Mouse (Mus musculus) lung, embryonic 15.5 days (tissue): ENCODE data around the gene Angptl3. TPM values are rescaled to one million over a fixed set of nuclear protein-coding genes. Genes with fewer than 3 reads are reported as not detected.
A peak's percentile ranks its signal among the peaks of the same experiment; 100 is the strongest.

Experiments
- ATAC-seq: fragments of 200-750 bp; cut with Nextera tagmentation; 2 replicates; pipeline ENCODE4 v1.8.0; 2017; ENCODE audit warnings: moderate number of reproducible peaks, borderline replicate concordance; ENCODE audit not compliant: low FRiP score, low TSS enrichment; ENCODE audit errors: extremely low read depth
- H3K27ac ChIP-seq: fragments of 300-500 bp; sonication (generic); 2 replicates; pipeline ENCODE4 v1.5.1; 2015; ENCODE audit warnings: moderate library complexity, mild to moderate bottlenecking, inconsistent platforms
- H3K27me3 ChIP-seq: fragments of 300-500 bp; sonication (generic); 2 replicates; pipeline ENCODE4 v1.6.1; 2015; ENCODE audit warnings: inconsistent platforms
- H3K36me3 ChIP-seq: fragments of 300-500 bp; sonication (generic); 2 replicates; pipeline ENCODE4 v1.6.1; 2015; ENCODE audit warnings: inconsistent platforms
- H3K4me1 ChIP-seq: fragments of 300-500 bp; sonication (generic); 2 replicates; pipeline ENCODE4 v1.6.1; 2015; ENCODE audit warnings: inconsistent platforms
- H3K4me2 ChIP-seq: fragments of 300-500 bp; sonication (generic); 2 replicates; pipeline ENCODE4 v1.6.1; 2015; ENCODE audit warnings: inconsistent platforms, mild to moderate bottlenecking, moderate library complexity
- H3K4me3 ChIP-seq: fragments of 300-500 bp; sonication (generic); 2 replicates; pipeline ENCODE4 v1.5.1; 2015; ENCODE audit warnings: mild to moderate bottlenecking, inconsistent platforms
- H3K9ac ChIP-seq: fragments of 300-500 bp; sonication (generic); 2 replicates; pipeline ENCODE4 v1.6.1; 2015; ENCODE audit warnings: inconsistent platforms
- H3K9me3 ChIP-seq: fragments of 300-500 bp; sonication (generic); 2 replicates; pipeline ENCODE4 v1.6.1; 2016; ENCODE audit warnings: inconsistent platforms
- WGBS: fragments of 180-500 bp; shearing (Covaris S2); methylation state at CpG from one replicate; pipeline ENCODE4 v1.1.7; 2015; 5-methylcytosine and 5-hydroxymethylcytosine counted together
- polyA plus RNA-seq: library from polyadenylated mRNA; unstranded; fragments of >200 nt; fragmentation: Nextera tagmentation; extraction: Ambion mirVana; gene quantifications from 2 replicates; pipeline ENCODE4 v1.2.1, GENCODE M21; 2015

Angptl3 gene
- polyA plus RNA-seq, result 1.1 and 1.8 TPM in 2 replicates

DNA sequence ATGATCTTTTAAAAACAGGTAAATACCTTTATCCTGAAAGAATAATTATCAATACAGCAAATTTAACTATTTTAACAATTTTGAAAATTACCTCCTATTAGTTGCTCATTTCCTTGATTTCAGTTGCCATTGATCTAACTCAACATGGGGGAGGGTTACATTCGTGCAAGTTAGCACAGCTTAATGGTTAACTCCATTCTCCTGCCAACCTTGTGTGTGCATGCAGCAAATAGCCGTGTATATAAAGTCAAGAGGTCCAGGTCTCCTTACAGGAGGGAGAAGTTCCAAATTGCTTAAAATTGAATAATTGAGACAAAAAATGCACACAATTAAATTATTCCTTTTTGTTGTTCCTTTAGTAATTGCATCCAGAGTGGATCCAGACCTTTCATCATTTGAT lies at the start of gene Angptl3:
TSS of gene Angptl3 (plus strand) at position 269 of the 400 bp plus-strand sequence.
- ATAC-seq, result no peak
- 62% methylated on average over 2 of the region's 2 CpGs for WGBS
- H3K4me2 ChIP-seq, result no peak within 1 kb of the TSS

DNA sequence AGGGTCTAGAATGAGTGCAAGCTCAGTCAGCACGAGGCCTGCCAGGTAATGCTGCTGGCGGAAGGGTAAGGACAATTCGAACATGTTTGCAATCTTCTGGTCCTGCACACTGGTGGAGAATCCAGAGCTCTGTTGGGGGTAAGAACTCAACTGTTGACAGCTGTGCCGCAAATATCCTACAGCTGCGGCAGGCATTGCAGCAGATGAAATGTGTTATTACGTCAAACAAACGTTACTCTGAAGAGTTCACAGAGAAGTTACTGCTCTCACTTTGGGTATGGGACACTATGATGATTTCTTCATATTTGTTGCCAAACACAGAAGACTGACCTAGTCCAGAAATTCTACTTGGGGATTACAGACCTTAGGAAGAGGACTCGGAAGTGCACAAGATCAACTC lies 46.1 kb upstream of the Angptl3 start:
- H3K9ac ChIP-seq, result no peak overlapping the region
- H3K4me1 ChIP-seq, result no peaks in the 10 kb centered on the region
- WGBS, result 77% methylated on average over 8 of the region's 8 CpGs
- H3K27me3 ChIP-seq, result no peaks in the 10 kb centered on the region
- ATAC-seq, result no peak
- H3K4me3 ChIP-seq, result no peak overlapping the region
- no peak overlapping the region for H3K4me2 ChIP-seq
- H3K27ac ChIP-seq, result 0 out of 2 replicates have a peak overlapping the region, but pooled peaks have one; percentile 1
- peaks cover 32% of the 10 kb centered on the region for H3K36me3 ChIP-seq
- H3K9me3 ChIP-seq, result no peaks in the 10 kb centered on the region

More for the DNA sequence above, at the start of gene Angptl3:
- Histone ChIP-seq H3K4me3 (no peak within 1 kb of the TSS), H3K9ac (no peak within 1 kb of the TSS), H3K36me3 (no peaks in the 10 kb centered on the region), H3K4me1 (no peaks in the 10 kb centered on the region), H3K27ac (no peak within 1 kb of the TSS), H3K9me3 (no peaks in the 10 kb centered on the region), H3K27me3 (no peaks in the 10 kb centered on the region)

DNA sequence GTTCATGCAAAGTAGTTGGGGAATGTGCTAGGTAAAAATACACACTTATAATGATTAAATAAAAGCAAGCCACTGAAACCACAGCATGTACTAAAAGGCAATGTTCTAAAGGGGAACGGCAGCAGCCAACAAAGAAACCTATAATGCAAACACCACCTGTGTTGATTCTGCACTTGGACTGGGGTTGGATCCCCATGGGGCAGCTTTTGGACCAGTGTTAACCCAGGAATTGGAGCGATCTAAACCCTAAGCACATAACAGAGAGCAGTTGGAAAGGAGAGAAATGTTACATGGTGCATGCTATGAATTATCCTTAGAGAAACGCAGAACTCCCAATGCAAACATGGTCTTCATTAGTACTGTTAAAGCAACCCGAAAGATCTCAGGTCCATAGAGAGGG lies 37.3 kb upstream of the Angptl3 start:
- 76% methylated on average over 4 of the region's 4 CpGs for WGBS
- no peaks in the 10 kb centered on the region for H3K4me1 ChIP-seq
- peaks cover 19% of the 10 kb centered on the region for H3K36me3 ChIP-seq
- no peak overlapping the region for H3K4me3 ChIP-seq
- no peak overlapping the region for H3K9ac ChIP-seq
- no peaks in the 10 kb centered on the region for H3K27me3 ChIP-seq
- H3K27ac ChIP-seq, result no peak overlapping the region
- H3K9me3 ChIP-seq, result no peaks in the 10 kb centered on the region
- no peak for ATAC-seq
- H3K4me2 ChIP-seq, result no peak overlapping the region

DNA sequence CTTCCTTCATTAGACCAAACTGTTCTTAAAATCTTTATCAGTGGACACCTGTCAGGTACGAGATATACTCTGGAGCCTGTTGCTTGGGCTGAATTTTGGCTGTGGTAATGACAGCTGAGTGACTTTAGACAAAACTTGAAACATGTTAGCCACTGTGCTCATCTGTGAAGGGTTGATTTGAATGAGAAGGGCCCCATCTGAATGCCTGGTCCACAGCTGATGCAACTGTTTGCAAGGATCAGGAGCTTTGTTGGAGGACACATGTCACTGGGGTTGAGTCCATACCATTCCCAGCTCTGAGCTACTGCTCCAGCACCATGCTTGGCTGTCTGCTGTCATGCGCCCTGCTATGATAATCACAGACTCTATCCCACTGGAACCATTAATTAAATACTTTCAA lies 25.2 kb upstream of the Angptl3 start:
- no peak for ATAC-seq
- Histone ChIP-seq H3K9me3 (no peaks in the 10 kb centered on the region), H3K27ac (no peak overlapping the region), H3K4me2 (no peak overlapping the region), H3K4me1 (no peaks in the 10 kb centered on the region), H3K9ac (no peak overlapping the region), H3K4me3 (no peak overlapping the region), H3K27me3 (no peaks in the 10 kb centered on the region), H3K36me3 (peaks cover 30% of the 10 kb centered on the region)
- WGBS, result 95% methylated on average over 2 of the region's 2 CpGs

DNA sequence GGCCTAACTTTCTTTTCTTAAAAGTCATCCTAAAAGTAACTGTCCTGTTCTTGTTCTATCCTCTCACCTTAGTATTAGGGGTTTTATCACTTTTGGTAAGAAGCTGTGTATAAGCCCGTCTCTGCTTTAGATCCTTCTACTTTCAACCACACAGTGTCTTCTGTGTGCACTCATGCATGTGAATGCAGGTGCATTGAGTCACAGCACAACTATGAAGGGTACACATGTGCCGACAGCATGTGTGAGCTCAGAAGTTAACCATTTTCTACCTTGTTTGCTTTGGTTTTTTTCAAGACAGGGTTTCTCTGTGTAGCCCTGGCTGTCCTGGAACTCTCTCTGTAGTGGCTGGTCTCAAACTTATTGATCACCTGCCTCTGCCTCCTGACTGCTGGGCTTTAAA lies 24.4 kb upstream of the Angptl3 start:
- Histone ChIP-seq H3K4me2 (no peak overlapping the region), H3K9me3 (no peaks in the 10 kb centered on the region), H3K4me3 (no peak overlapping the region), H3K4me1 (no peaks in the 10 kb centered on the region), H3K9ac (no peak overlapping the region), H3K27me3 (no peaks in the 10 kb centered on the region), H3K36me3 (peaks cover 34% of the 10 kb centered on the region), H3K27ac (no peak overlapping the region)
- no peak for ATAC-seq
- 68% methylated on average over 2 of the region's 2 CpGs for WGBS

DNA sequence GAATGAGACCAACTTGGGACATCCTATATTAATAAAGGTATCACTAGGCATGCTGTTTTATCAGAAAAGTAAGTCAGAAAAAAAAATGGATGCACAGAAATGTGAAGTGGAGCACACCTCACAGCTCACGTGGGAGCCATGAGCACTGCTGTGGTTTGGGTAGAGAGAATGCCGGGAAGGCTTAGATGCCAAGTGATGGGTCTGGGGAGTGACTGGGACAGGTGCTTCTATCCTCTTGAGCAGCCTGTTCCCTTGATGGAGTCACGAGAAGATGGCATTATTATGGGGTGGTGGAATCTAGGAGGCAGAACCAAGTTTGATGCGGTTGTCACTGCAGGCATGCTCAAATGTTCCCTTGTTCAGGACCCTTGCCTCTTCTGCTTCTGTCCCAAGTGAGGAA lies 19.7 kb upstream of the Angptl3 start:
- Histone ChIP-seq H3K4me3 (no peak overlapping the region), H3K27ac (no peak overlapping the region), H3K36me3 (peaks cover 48% of the 10 kb centered on the region), H3K27me3 (no peaks in the 10 kb centered on the region), H3K9ac (no peak overlapping the region), H3K4me2 (no peak overlapping the region), H3K4me1 (no peaks in the 10 kb centered on the region), H3K9me3 (no peaks in the 10 kb centered on the region)
- WGBS, result 91% methylated on average over 4 of the region's 4 CpGs
- no peak for ATAC-seq

DNA sequence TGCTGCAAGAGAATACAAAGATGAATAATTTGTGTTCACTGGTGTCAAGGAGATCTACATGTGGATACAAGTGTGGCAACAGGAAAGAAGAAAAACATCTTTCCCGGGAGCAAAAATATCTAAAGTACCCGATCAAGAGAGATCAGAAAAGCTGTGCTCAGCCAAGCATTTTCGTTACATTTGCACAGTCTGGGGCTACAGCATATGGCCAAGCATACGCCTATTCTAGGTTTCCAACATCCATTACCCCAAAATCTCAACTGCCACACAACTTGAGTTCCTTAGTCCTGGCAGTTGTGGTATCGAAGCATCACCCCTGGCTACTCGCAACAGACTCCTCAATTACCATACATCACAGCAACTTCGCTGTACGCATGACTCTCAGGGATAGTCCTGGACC lies 8.5 kb upstream of the Angptl3 start:
- H3K4me3 ChIP-seq, result no peak overlapping the region
- no peak overlapping the region for H3K4me2 ChIP-seq
- peaks cover 4% of the 10 kb centered on the region; the same call in 1 of the 2 replicates for H3K36me3 ChIP-seq
- no peak for ATAC-seq
- WGBS, result 92% methylated on average over 8 of the region's 8 CpGs
- no peaks in the 10 kb centered on the region for H3K9me3 ChIP-seq
- no peak overlapping the region for H3K27ac ChIP-seq
- no peaks in the 10 kb centered on the region for H3K27me3 ChIP-seq
- H3K4me1 ChIP-seq, result no peaks in the 10 kb centered on the region
- no peak overlapping the region for H3K9ac ChIP-seq

DNA sequence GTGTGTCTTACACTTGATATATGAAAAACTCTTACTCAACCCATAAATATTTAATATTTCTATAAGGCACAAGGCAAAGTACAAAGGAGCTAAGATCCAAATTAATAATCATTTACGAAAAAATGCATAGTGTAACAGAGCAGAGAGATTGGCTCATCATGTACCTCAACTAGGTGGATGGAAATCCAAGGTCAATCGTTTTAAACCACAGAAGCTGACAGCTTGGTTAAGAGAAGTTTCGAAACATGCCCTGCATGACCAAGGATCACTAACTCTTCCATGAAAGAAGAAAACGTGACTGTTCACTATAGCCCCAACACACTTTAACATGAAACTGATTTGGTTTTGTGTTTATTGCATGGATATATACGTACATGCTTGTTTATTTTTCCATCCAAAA lies 2.4 kb upstream of the Angptl3 start:
- Histone ChIP-seq H3K4me3 (no peak overlapping the region), H3K4me1 (no peaks in the 10 kb centered on the region), H3K9me3 (no peaks in the 10 kb centered on the region), H3K36me3 (no peaks in the 10 kb centered on the region), H3K9ac (no peak overlapping the region), H3K27me3 (no peaks in the 10 kb centered on the region), H3K27ac (no peak overlapping the region), H3K4me2 (no peak overlapping the region)
- no peak for ATAC-seq
- WGBS, result 69% methylated on average over 5 of the region's 5 CpGs

DNA sequence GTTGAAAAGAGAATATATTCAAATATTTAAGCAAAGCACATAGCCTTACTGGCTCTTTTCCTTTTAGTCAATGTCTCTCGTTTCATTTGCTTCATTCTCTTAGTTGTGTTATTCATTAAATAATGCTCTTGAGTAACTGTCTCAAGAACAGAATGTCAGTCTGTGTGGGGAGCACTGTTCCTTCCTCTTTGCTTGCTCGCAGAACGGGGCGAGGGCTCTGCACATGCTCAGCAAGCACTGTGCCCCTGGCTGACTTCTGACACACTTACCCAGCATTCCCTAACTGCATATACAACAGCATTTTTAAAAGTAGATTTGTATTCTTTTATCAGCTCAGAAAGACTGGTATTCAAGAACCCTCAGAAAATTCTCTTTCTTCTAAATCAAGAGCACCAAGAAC lies 2.2 kb downstream of the Angptl3 start:
- Histone ChIP-seq H3K9me3 (no peaks in the 10 kb centered on the region), H3K4me3 (no peak overlapping the region), H3K4me2 (no peak overlapping the region), H3K4me1 (no peaks in the 10 kb centered on the region), H3K27ac (no peak overlapping the region), H3K9ac (no peak overlapping the region), H3K36me3 (no peaks in the 10 kb centered on the region), H3K27me3 (no peaks in the 10 kb centered on the region)
- WGBS, result 61% methylated on average over 4 of the region's 4 CpGs
- ATAC-seq, result no peak

DNA sequence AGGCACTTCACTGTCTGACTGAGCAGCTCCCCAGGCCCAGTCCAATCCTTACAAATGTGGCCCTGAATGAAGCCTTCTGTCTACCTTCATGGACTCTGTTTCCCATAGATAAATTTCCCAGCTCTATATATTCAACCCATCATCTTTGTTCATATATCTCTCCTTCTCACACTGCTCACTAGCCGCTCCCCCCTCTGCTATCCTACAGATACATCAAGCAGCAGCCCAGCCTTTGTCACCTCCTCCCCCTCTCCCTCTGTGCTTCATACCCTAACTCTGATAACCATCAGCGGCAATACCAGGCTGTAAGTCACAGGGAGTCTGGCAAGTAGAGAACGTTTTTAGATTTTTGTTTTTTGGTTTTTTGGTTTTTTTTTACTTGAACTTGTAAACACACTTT lies 14.1 kb downstream of the Angptl3 start:
- no peak for ATAC-seq
- 62% methylated on average over 3 of the region's 3 CpGs for WGBS
- no peak overlapping the region for H3K27ac ChIP-seq
- no peaks in the 10 kb centered on the region for H3K4me1 ChIP-seq
- H3K9me3 ChIP-seq, result no peaks in the 10 kb centered on the region
- H3K4me3 ChIP-seq, result no peak overlapping the region
- peaks cover 35% of the 10 kb centered on the region for H3K36me3 ChIP-seq
- no peak overlapping the region for H3K4me2 ChIP-seq
- no peaks in the 10 kb centered on the region for H3K27me3 ChIP-seq
- no peak overlapping the region for H3K9ac ChIP-seq

DNA sequence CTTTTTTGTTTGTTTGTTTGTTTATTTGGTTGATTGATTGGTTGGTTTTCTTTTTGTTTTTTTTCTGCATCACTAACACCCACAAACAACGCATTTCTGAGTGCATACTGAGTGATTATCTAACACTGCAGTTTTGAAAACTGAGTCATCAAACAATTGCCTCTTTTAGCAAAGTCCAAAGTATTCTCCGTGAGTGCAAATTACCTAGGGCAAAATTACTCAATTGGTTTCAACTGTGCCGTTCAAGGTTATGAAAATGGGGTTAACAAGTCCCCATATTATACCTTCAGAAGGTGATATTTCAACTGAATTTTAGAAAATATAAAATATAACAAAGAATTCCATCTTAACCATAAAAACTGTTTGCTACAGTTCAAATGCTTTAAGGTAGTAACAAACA lies 15.7 kb downstream of the Angptl3 start:
- H3K9me3 ChIP-seq, result no peaks in the 10 kb centered on the region
- H3K4me1 ChIP-seq, result no peaks in the 10 kb centered on the region
- peaks cover 30% of the 10 kb centered on the region for H3K36me3 ChIP-seq
- H3K4me2 ChIP-seq, result no peak overlapping the region
- ATAC-seq, result no peak
- H3K9ac ChIP-seq, result no peak overlapping the region
- no peak overlapping the region for H3K4me3 ChIP-seq
- H3K27ac ChIP-seq, result no peak overlapping the region
- 84% methylated on average over 3 of the region's 3 CpGs for WGBS
- H3K27me3 ChIP-seq, result no peaks in the 10 kb centered on the region

DNA sequence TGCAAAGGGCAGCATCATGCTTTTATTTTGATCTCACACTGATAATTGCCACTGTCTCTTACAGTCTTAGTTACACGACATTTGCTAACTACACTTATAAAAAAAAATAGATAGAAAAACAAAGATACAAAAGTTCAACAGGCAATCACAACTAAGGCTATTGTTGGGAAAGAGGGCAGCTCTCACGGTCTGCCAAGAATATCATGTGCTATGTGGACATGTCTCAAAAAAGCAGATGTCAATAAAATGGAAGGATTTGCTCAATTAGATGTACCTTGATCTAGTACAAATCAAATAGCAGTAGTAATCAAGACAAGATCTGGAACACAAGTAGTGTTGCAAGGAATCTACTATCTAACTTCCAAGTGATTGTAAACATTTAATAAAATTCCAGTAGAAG lies 17.8 kb downstream of the Angptl3 start:
- Histone ChIP-seq H3K9me3 (no peaks in the 10 kb centered on the region), H3K4me1 (no peaks in the 10 kb centered on the region), H3K27me3 (no peaks in the 10 kb centered on the region), H3K27ac (no peak overlapping the region), H3K4me3 (no peak overlapping the region), H3K36me3 (peaks cover 13% of the 10 kb centered on the region), H3K9ac (no peak overlapping the region), H3K4me2 (no peak overlapping the region)
- WGBS, result 72% methylated on average over 2 of the region's 2 CpGs
- no peak for ATAC-seq

DNA sequence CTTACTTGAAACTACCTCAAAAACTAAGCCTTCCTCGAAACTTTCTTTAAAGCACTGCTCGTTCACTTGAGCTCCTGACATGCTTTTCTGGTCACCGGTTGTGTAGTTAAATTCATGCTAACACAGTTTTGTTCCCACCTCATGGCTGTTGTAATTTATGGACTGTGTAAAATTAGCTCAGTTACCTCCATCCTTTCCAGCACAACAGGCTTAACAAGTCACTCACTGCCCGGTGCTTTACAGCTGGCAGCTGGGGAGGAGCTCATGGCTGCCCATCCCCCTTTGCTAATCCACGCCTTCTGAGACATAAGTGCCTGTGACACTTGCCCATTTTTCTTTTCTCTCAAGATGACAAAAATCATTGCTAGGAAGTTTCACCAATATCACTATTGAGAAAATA lies 33.8 kb downstream of the Angptl3 start:
- Histone ChIP-seq H3K9me3 (no peaks in the 10 kb centered on the region), H3K4me3 (no peak overlapping the region), H3K27me3 (no peaks in the 10 kb centered on the region), H3K4me2 (no peak overlapping the region), H3K27ac (no peak overlapping the region), H3K4me1 (no peaks in the 10 kb centered on the region), H3K9ac (no peak overlapping the region), H3K36me3 (peaks cover 19% of the 10 kb centered on the region)
- WGBS, result 57% methylated on average over 5 of the region's 5 CpGs
- no peak for ATAC-seq
